Mouse (Mus musculus): Measurements from ENCODE around the gene Afp.
A peak's percentile ranks its signal among the peaks of the same experiment; 100 is the strongest.

Afp gene

GRCm38 (mm10) chr5:90490518-90490917, at the start of gene Afp:
Afp (plus strand) TSS chr5:90490737.
- no peak for DNase-seq

GRCm38 (mm10) chr5:90447577-90447976, 43.0 kb upstream of the Afp start:
- DNase-seq = no peak

GRCm38 (mm10) chr5:90449961-90450360, 40.6 kb upstream of the Afp start:
- DNase-seq = no peak

GRCm38 (mm10) chr5:90452711-90453110, 37.8 kb upstream of the Afp start:
- DNase-seq = no peak

- DNase-seq = no peak
Measured at GRCm38 (mm10) chr5:90457241-90457640, 33.3 kb upstream of the Afp start.

- DNase-seq = no peak
Measured at GRCm38 (mm10) chr5:90458727-90459126, 31.8 kb upstream of the Afp start.

- no peak for DNase-seq
Measured at GRCm38 (mm10) chr5:90460619-90461018, 29.9 kb upstream of the Afp start, which contains the start of gene Alb. Alb (plus strand) TSS chr5:90460897.

- DNase-seq = no peak
Measured at GRCm38 (mm10) chr5:90466806-90467205, 23.7 kb upstream of the Afp start.

GRCm38 (mm10) chr5:90467245-90467644, 23.3 kb upstream of the Afp start:
- no peak for DNase-seq

- no peak for DNase-seq
Measured at GRCm38 (mm10) chr5:90470836-90471235, 19.7 kb upstream of the Afp start.

GRCm38 (mm10) chr5:90473902-90474301, 16.6 kb upstream of the Afp start:
- DNase-seq = no peak

- no peak for DNase-seq
Measured at GRCm38 (mm10) chr5:90474369-90474768, 16.2 kb upstream of the Afp start.

GRCm38 (mm10) chr5:90476741-90477140, 13.8 kb upstream of the Afp start:
- no peak for DNase-seq

- no peak for DNase-seq
Measured at GRCm38 (mm10) chr5:90477308-90478140, 13.0 kb upstream of the Afp start.

- DNase-seq = no peak
Measured at GRCm38 (mm10) chr5:90478886-90479285, 11.7 kb upstream of the Afp start.

GRCm38 (mm10) chr5:90485597-90485996, 4.9 kb upstream of the Afp start:
- no peak for DNase-seq

- DNase-seq = no peak
Measured at GRCm38 (mm10) chr5:90488323-90488722, 2.2 kb upstream of the Afp start.

- no peak for DNase-seq
Measured at GRCm38 (mm10) chr5:90492440-90492839, 1.9 kb downstream of the Afp start.

- DNase-seq = no peak
Measured at GRCm38 (mm10) chr5:90494308-90494707, 3.8 kb downstream of the Afp start.

- DNase-seq = no peak
Measured at GRCm38 (mm10) chr5:90499509-90499908, 9.0 kb downstream of the Afp start.

- DNase-seq = peak; percentile 65
Measured at GRCm38 (mm10) chr5:90500714-90501113, 10.2 kb downstream of the Afp start.

- no peak for DNase-seq
Measured at GRCm38 (mm10) chr5:90501752-90502151, 11.2 kb downstream of the Afp start.

GRCm38 (mm10) chr5:90504742-90505141, 14.2 kb downstream of the Afp start:
- no peak for DNase-seq

- no peak for DNase-seq
Measured at GRCm38 (mm10) chr5:90506507-90506906, 16.0 kb downstream of the Afp start.

- no peak for DNase-seq
Measured at GRCm38 (mm10) chr5:90507411-90507949, 16.9 kb downstream of the Afp start.
